Mouse (Mus musculus) monocyte, adult 5-6 weeks (primary cell): ENCODE results near the gene B9d2. TPM values are rescaled to one million over a fixed set of nuclear protein-coding genes. Genes with fewer than 3 reads are reported as not detected.
A peak's percentile ranks its signal among the peaks of the same experiment; 100 is the strongest.

ENCODE experiments used
- ATAC-seq: fragments of 153-309, 156-312 bp; replicated peaks from 2 replicates; pipeline ENCODE4 v1.8.0; 2017; ENCODE audit warnings: mild to moderate bottlenecking; ENCODE audit not compliant: low TSS enrichment, insufficient number of reproducible peaks, severe bottlenecking, poor library complexity, low FRiP score
- total RNA-seq: library from RNA; stranded (forward); fragments of 200-1000, 200-491, 200-594 nt; gene quantifications from 3 replicates; pipeline ENCODE4 v1.2.3, GENCODE M21; 2017

B9d2 gene
- total RNA-seq, 1 experiment from 2014 or later, result 50.4 TPM

- ATAC-seq, result no peak
Measured at GRCm38 (mm10) chr7:25690051-25690450, 9.5 kb downstream of the B9d2 start.

GRCm38 (mm10) chr7:25694104-25694503, 13.5 kb downstream of the B9d2 start:
- ATAC-seq, result no peak

GRCm38 (mm10) chr7:25699851-25700250, 19.3 kb downstream of the B9d2 start:
- no peak for ATAC-seq

GRCm38 (mm10) chr7:25700732-25701131, 20.2 kb downstream of the B9d2 start:
- no peak for ATAC-seq

- ATAC-seq, result no peak
Measured at GRCm38 (mm10) chr7:25702350-25702749, 21.8 kb downstream of the B9d2 start.

- ATAC-seq, result no peak
Measured at GRCm38 (mm10) chr7:25703793-25704494, 23.4 kb downstream of the B9d2 start.

- no peak for ATAC-seq
Measured at GRCm38 (mm10) chr7:25704716-25705364, 24.3 kb downstream of the B9d2 start.

- peak; percentile 25 for ATAC-seq
Measured at GRCm38 (mm10) chr7:25705801-25706251, 25.2 kb downstream of the B9d2 start.

- peak; percentile 32 for ATAC-seq
Measured at GRCm38 (mm10) chr7:25706578-25707170, 26.1 kb downstream of the B9d2 start.

- peak; percentile 43 for ATAC-seq
Measured at GRCm38 (mm10) chr7:25707581-25708292, 27.2 kb downstream of the B9d2 start.

GRCm38 (mm10) chr7:25709961-25710360, 29.4 kb downstream of the B9d2 start:
- ATAC-seq, result no peak

GRCm38 (mm10) chr7:25710519-25711130, 30.0 kb downstream of the B9d2 start:
- no peak for ATAC-seq

GRCm38 (mm10) chr7:25711165-25711564, 30.6 kb downstream of the B9d2 start:
- no peak for ATAC-seq

- peak; percentile 20 for ATAC-seq
Measured at GRCm38 (mm10) chr7:25711731-25712197, 31.2 kb downstream of the B9d2 start.

- no peak for ATAC-seq
Measured at GRCm38 (mm10) chr7:25712801-25713200, 32.2 kb downstream of the B9d2 start.

GRCm38 (mm10) chr7:25714581-25714980, 34.0 kb downstream of the B9d2 start:
- no peak for ATAC-seq

- ATAC-seq, result no peak
Measured at GRCm38 (mm10) chr7:25715731-25716271, 35.2 kb downstream of the B9d2 start.

GRCm38 (mm10) chr7:25717478-25717877, 36.9 kb downstream of the B9d2 start:
- no peak for ATAC-seq
